Mouse (Mus musculus): ENCODE results near the gene Arpc4.

GRCm38 (mm10) chr6:113330547-113330946, 47.4 kb upstream of the Arpc4 start:
- peak; percentile 65 for TF ChIP-seq POLR2A (IDR thresholded peaks at IDR 0.05; ENCODE audit: low read depth, low read length)
- TF ChIP-seq EP300 (IDR thresholded peaks at IDR 0.05; ENCODE audit: low read length), result no peak
- TF ChIP-seq CTCF (conservative IDR thresholded peaks at IDR 0.05 in 1 of 2, IDR thresholded peaks at IDR 0.05 in 1 of 2; ENCODE audit: low read depth in 2 of 2, low read length in 2 of 2), result no peak
- no peak for TF ChIP-seq NRF1 (IDR thresholded peaks at IDR 0.05; ENCODE audit: low read depth, low read length)
- no peak for TF ChIP-seq MYC (IDR thresholded peaks at IDR 0.05; ENCODE audit: low read depth, low read length)
- TF ChIP-seq GABPA (IDR thresholded peaks at IDR 0.05; ENCODE audit: insufficient replicate concordance, low read depth, low read length), result no peak
- TF ChIP-seq CHD1 (IDR thresholded peaks at IDR 0.05; ENCODE audit: low read depth, low read length), result no peak
- TF ChIP-seq TBP (conservative IDR thresholded peaks at IDR 0.05; ENCODE audit: low read depth, low read length), result peak; percentile 71
- peak; percentile 48 for TF ChIP-seq ELF1 (IDR thresholded peaks at IDR 0.05; ENCODE audit: low read depth, low read length)
